In genomic region chr6:94162918-94163317, GRCm38 (mm10) we compare ENCODE assay signal across 9 mouse cellular contexts.
DNase-seq lines count a peak whose midpoint lies in the region; ATAC-seq and TF ChIP-seq lines count a peak whose summit lies in the region.
"Had no signal": no experiment of that assay in that cellular context is flagged by ENCODE, and none has a peak within 500 bp of the region (broad histone marks: within the 10 kb centered on the region; RNA-seq: fewer than 3 reads in every experiment).

No protein-coding gene starts in this region.

- 57% methylated on average over 8 of the region's 8 CpGs for WGBS in kidney, embryonic 16.5 days
- WGBS in embryonic facial prominence, embryonic 14.5 days: 31% methylated on average over 8 of the region's 8 CpGs
- WGBS in intestine, embryonic 16.5 days: 38% methylated on average over 8 of the region's 8 CpGs
- WGBS in neural tube, embryonic 13.5 days: 51% methylated on average over 8 of the region's 8 CpGs
- WGBS in cerebellum, adult 2 months: 78% methylated on average over 8 of the region's 8 CpGs

- H3K4me1 ChIP-seq in kidney, embryonic 16.5 days (ENCODE audit: insufficient read depth, low read length): peaks cover 30% of the 10 kb centered on the region
- peaks cover 50% of the 10 kb centered on the region for H3K4me1 ChIP-seq in embryonic facial prominence, embryonic 14.5 days (ENCODE audit: control insufficient read depth, insufficient read depth, low read length)
- peaks cover 53% of the 10 kb centered on the region for H3K4me1 ChIP-seq in intestine, embryonic 16.5 days (ENCODE audit: control insufficient read depth, insufficient read depth, low read length)
- H3K4me1 ChIP-seq in neural tube, embryonic 13.5 days (replicated peaks): peaks cover 24% of the 10 kb centered on the region
- H3K4me1 ChIP-seq in cerebellum, adult 2 months (ENCODE audit: control insufficient read depth, insufficient read depth, low read length): no peaks in the 10 kb centered on the region; the same call in 1 of the 2 replicates

- no peaks in the 10 kb centered on the region for H3K9me3 ChIP-seq in kidney, embryonic 16.5 days (ENCODE audit: low read length)
- no peaks in the 10 kb centered on the region for H3K9me3 ChIP-seq in embryonic facial prominence, embryonic 14.5 days (ENCODE audit: control insufficient read depth, low read length)
- no peaks in the 10 kb centered on the region for H3K9me3 ChIP-seq in intestine, embryonic 16.5 days (ENCODE audit: control insufficient read depth, low read length)
- H3K9me3 ChIP-seq in neural tube, embryonic 13.5 days: no peaks in the 10 kb centered on the region

- no peak overlapping the region; the same call in 1 of the 2 replicates for H3K27ac ChIP-seq in kidney, embryonic 16.5 days (ENCODE audit: low read length)
- H3K27ac ChIP-seq in embryonic facial prominence, embryonic 14.5 days (replicated peaks; ENCODE audit: low read depth, low read length): peak overlapping the region; percentile 77
- peak overlapping the region; percentile 78 for H3K27ac ChIP-seq in intestine, embryonic 16.5 days (ENCODE audit: low read length)
- H3K27ac ChIP-seq in neural tube, embryonic 13.5 days (replicated peaks): peak overlapping the region; percentile 10
- H3K27ac ChIP-seq in cerebellum, adult 2 months (ENCODE audit: insufficient read depth, low read length): no peak overlapping the region

- TF ChIP-seq POLR2A in cerebellum, adult 2 months (IDR thresholded peaks at IDR 0.05; ENCODE audit: borderline replicate concordance, insufficient read depth, low read length): no peak

- no peaks in the 10 kb centered on the region for H3K27me3 ChIP-seq in kidney, embryonic 16.5 days (ENCODE audit: insufficient read depth, low read length)
- no peaks in the 10 kb centered on the region for H3K27me3 ChIP-seq in embryonic facial prominence, embryonic 14.5 days (replicated peaks; ENCODE audit: control insufficient read depth, insufficient read depth, low read length)
- no peaks in the 10 kb centered on the region for H3K27me3 ChIP-seq in intestine, embryonic 16.5 days (replicated peaks; ENCODE audit: control insufficient read depth, insufficient read depth, low read length)
- no peaks in the 10 kb centered on the region for H3K27me3 ChIP-seq in neural tube, embryonic 13.5 days
- no peaks in the 10 kb centered on the region for H3K27me3 ChIP-seq in cerebellum, adult 2 months (ENCODE audit: control insufficient read depth, insufficient read depth, low read length)

- no peak for TF ChIP-seq CTCF in cerebellum, adult 2 months (IDR thresholded peaks at IDR 0.05; ENCODE audit: borderline replicate concordance, insufficient read depth, low read depth, low read length)

- no peak for DNase-seq in kidney, postnatal 36 days
- no peak for DNase-seq in embryonic facial prominence, embryonic 14.5 days (ENCODE audit: low spot score)
- no peak for DNase-seq in cerebellum, adult 2 months
- no peak for DNase-seq in spleen, postnatal 36 days (ENCODE audit: low spot score in 2 of 2)
- DNase-seq in gastrocnemius, postnatal 4 days (ENCODE audit: low spot score in 2 of 2): no peak
- DNase-seq: gastrocnemius, postnatal 25 days had no signal

- H3K36me3 ChIP-seq in kidney, embryonic 16.5 days (ENCODE audit: insufficient read depth, low read length): no peaks in the 10 kb centered on the region
- no peaks in the 10 kb centered on the region for H3K36me3 ChIP-seq in embryonic facial prominence, embryonic 14.5 days (ENCODE audit: control insufficient read depth, insufficient read depth, low read length)
- H3K36me3 ChIP-seq in intestine, embryonic 16.5 days (ENCODE audit: control insufficient read depth, insufficient read depth, low read length): no peaks in the 10 kb centered on the region
- H3K36me3 ChIP-seq in neural tube, embryonic 13.5 days: no peaks in the 10 kb centered on the region

- H3K9ac ChIP-seq in kidney, embryonic 16.5 days (replicated peaks; ENCODE audit: low read length): no peak overlapping the region
- 0 out of 2 replicates have a peak overlapping the region, but pooled peaks have one; percentile 22 for H3K9ac ChIP-seq in embryonic facial prominence, embryonic 14.5 days (ENCODE audit: low read depth, low read length)
- peak overlapping the region; percentile 3 for H3K9ac ChIP-seq in intestine, embryonic 16.5 days (ENCODE audit: low read depth, low read length)
- no peak overlapping the region for H3K9ac ChIP-seq in neural tube, embryonic 13.5 days

- H3K4me3 ChIP-seq in kidney, embryonic 16.5 days (ENCODE audit: low read length): no peak overlapping the region
- peak overlapping the region; percentile 12 for H3K4me3 ChIP-seq in embryonic facial prominence, embryonic 14.5 days (ENCODE audit: low read depth, low read length)
- H3K4me3 ChIP-seq in intestine, embryonic 16.5 days (ENCODE audit: low read length): no peak overlapping the region
- H3K4me3 ChIP-seq in neural tube, embryonic 13.5 days: no peak overlapping the region
- H3K4me3 ChIP-seq in cerebellum, adult 2 months (replicated peaks; ENCODE audit: insufficient read depth, low read depth, low read length): no peak overlapping the region

- no peak for ATAC-seq in kidney, embryonic 16.5 days (ENCODE audit: low FRiP score, low TSS enrichment)
- ATAC-seq in embryonic facial prominence, embryonic 14.5 days (ENCODE audit: low read depth): no peak
- ATAC-seq in intestine, embryonic 16.5 days: peak; percentile 14; the same call in 1 of the 2 replicates
- no peak for ATAC-seq in neural tube, embryonic 13.5 days (ENCODE audit: low read depth)

- H3K4me2 ChIP-seq in kidney, embryonic 16.5 days (replicated peaks; ENCODE audit: low read depth, low read length): 0 out of 2 replicates have a peak overlapping the region, but pooled peaks have one; percentile 5
- H3K4me2 ChIP-seq in embryonic facial prominence, embryonic 14.5 days (ENCODE audit: low read depth, low read length): peak overlapping the region; percentile 47
- peak overlapping the region; percentile 26 for H3K4me2 ChIP-seq in intestine, embryonic 16.5 days (ENCODE audit: low read depth, low read length)
- peak overlapping the region; percentile 22 for H3K4me2 ChIP-seq in neural tube, embryonic 13.5 days

Comparison
In these comparisons a context has a peak if more than half of its experiments do, and no peak if none do; other contexts are left out.
1. H3K27ac ChIP-seq: peak in embryonic facial prominence, embryonic 14.5 days (single experiment), intestine, embryonic 16.5 days (single experiment) and neural tube, embryonic 13.5 days (single experiment); none in kidney, embryonic 16.5 days (single experiment) and cerebellum, adult 2 months (single experiment).
2. H3K9ac ChIP-seq: peak in embryonic facial prominence, embryonic 14.5 days (single experiment) and intestine, embryonic 16.5 days (single experiment); none in kidney, embryonic 16.5 days (single experiment) and neural tube, embryonic 13.5 days (single experiment).
3. Peak in every context shown above with its lines, with median percentiles within 50 percentile points of each other: H3K4me2 ChIP-seq.